Mouse (Mus musculus) cortical plate, adult 2 months (tissue): ENCODE data around the gene Erc2. TPM values are rescaled to one million over a fixed set of nuclear protein-coding genes. Genes with fewer than 3 reads are reported as not detected.

Source experiments
- H3K27ac ChIP-seq: fragments of 200-500 bp; 2 replicates; pipeline ENCODE4 v1.5.1; 2012; ENCODE audit warnings: low read length, control low read depth, inconsistent platforms; ENCODE audit not compliant: insufficient read depth
- H3K4me1 ChIP-seq: fragments of 200-500 bp; 2 replicates; pipeline ENCODE4 v1.6.1; 2011; ENCODE audit warnings: low read length; ENCODE audit not compliant: control insufficient read depth, insufficient read depth
- H3K4me3 ChIP-seq: fragments of 200-500 bp; 2 replicates; pipeline ENCODE4 v1.5.1; 2011; ENCODE audit warnings: mild to moderate bottlenecking, low read length, control low read depth; ENCODE audit not compliant: insufficient read depth
- CTCF ChIP-seq: fragments of 200-500 bp; IDR thresholded peaks from 2 replicates; pipeline ENCODE4 v1.5.1; 2011; ENCODE audit warnings: mild to moderate bottlenecking, control low read depth, low read length; ENCODE audit not compliant: insufficient read depth; ENCODE audit errors: extremely low read depth
- POLR2A ChIP-seq: fragments of 200-500 bp; IDR thresholded peaks from 2 replicates; pipeline ENCODE4 v1.6.1; 2011; ENCODE audit warnings: mild to moderate bottlenecking, low read length, control low read depth; ENCODE audit not compliant: insufficient read depth; ENCODE audit errors: extremely low read depth
- polyA plus RNA-seq: library from polyadenylated mRNA; depleted of rRNA; stranded (reverse); fragments of >200 nt; gene quantifications from 2 replicates; pipeline ENCODE4 v1.2.3, GENCODE M21; 2012

Gene Erc2
- polyA plus RNA-seq, 1 experiment, result 77.8 TPM

GRCm38 (mm10) chr14:28417019-28417418, 794.8 kb downstream of the Erc2 start:
- TF ChIP-seq CTCF (no peak), POLR2A (no peak)
- Histone ChIP-seq H3K27ac (no peak overlapping the region), H3K4me3 (no peak overlapping the region), H3K4me1 (peaks cover 4% of the 10 kb centered on the region)

- peaks cover under 1% of the 10 kb centered on the region; the same call in 1 of the 2 replicates for H3K4me1 ChIP-seq
- H3K4me3 ChIP-seq, result no peak overlapping the region
- H3K27ac ChIP-seq, result no peak overlapping the region
- TF ChIP-seq CTCF (no peak), POLR2A (no peak)
Observed at GRCm38 (mm10) chr14:28418497-28418896, 796.3 kb downstream of the Erc2 start.

GRCm38 (mm10) chr14:28419188-28419587, 797.0 kb downstream of the Erc2 start:
- Histone ChIP-seq H3K27ac (no peak overlapping the region), H3K4me1 (no peaks in the 10 kb centered on the region), H3K4me3 (no peak overlapping the region)
- TF ChIP-seq CTCF (no peak), POLR2A (no peak)

GRCm38 (mm10) chr14:28420596-28420995, 798.4 kb downstream of the Erc2 start:
- H3K27ac ChIP-seq, result no peak overlapping the region
- no peaks in the 10 kb centered on the region for H3K4me1 ChIP-seq
- TF ChIP-seq CTCF (no peak), POLR2A (no peak)
- H3K4me3 ChIP-seq, result no peak overlapping the region

- no peak overlapping the region for H3K27ac ChIP-seq
- TF ChIP-seq POLR2A, result no peak
- TF ChIP-seq CTCF, result no peak
Observed at GRCm38 (mm10) chr14:28426610-28427009, 804.4 kb downstream of the Erc2 start.

GRCm38 (mm10) chr14:28431703-28432309, 809.6 kb downstream of the Erc2 start:
- Histone ChIP-seq H3K4me3 (no peak overlapping the region), H3K27ac (no peak overlapping the region), H3K4me1 (no peaks in the 10 kb centered on the region)
- TF ChIP-seq CTCF (no peak), POLR2A (no peak)

More at GRCm38 (mm10) chr14:28426610-28427009, 804.4 kb downstream of the Erc2 start:
- Histone ChIP-seq H3K4me1 (no peaks in the 10 kb centered on the region), H3K4me3 (no peak overlapping the region)

GRCm38 (mm10) chr14:28434996-28435395, 812.8 kb downstream of the Erc2 start:
- Histone ChIP-seq H3K4me3 (no peak overlapping the region), H3K4me1 (no peaks in the 10 kb centered on the region), H3K27ac (no peak overlapping the region)
- TF ChIP-seq POLR2A (no peak), CTCF (no peak)

GRCm38 (mm10) chr14:28439171-28439570, 816.9 kb downstream of the Erc2 start:
- no peak overlapping the region for H3K27ac ChIP-seq
- H3K4me1 ChIP-seq, result no peaks in the 10 kb centered on the region; the same call in 1 of the 2 replicates

GRCm38 (mm10) chr14:28441240-28441967, 819.2 kb downstream of the Erc2 start:
- TF ChIP-seq CTCF (no peak), POLR2A (no peak)
- H3K4me1 ChIP-seq, result no peaks in the 10 kb centered on the region; the same call in 1 of the 2 replicates
- no peak overlapping the region for H3K27ac ChIP-seq
- H3K4me3 ChIP-seq, result no peak overlapping the region

More at GRCm38 (mm10) chr14:28439171-28439570, 816.9 kb downstream of the Erc2 start:
- no peak overlapping the region for H3K4me3 ChIP-seq
- TF ChIP-seq POLR2A (no peak), CTCF (no peak)
